Mouse (Mus musculus): ENCODE results near the gene Fam53b.

DNA sequence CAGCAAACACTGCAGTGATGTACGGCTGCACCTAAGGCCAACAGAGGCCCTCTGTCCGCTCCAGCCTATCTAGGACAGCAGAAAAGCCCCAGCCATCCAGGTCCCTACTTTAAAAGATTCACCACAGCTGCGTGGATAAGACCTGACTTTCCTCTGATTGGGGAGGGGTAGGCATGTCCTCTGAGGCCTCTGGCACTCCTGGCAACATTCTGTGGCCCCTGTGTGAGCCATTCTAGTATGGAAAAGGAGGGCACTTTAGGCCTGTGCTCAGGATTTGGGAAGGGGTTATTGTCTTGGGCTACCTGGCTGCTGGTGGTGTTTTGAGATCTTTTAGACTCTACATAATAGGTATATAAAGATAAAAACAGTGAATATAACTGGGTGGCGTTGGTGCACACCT, 147.2 kb downstream of the Fam53b start:
- TF ChIP-seq POLR2A (IDR thresholded peaks at IDR 0.05; ENCODE audit: borderline replicate concordance, control insufficient read depth, low read depth, low read length) (no peak), CTCF (IDR thresholded peaks at IDR 0.05; ENCODE audit: control insufficient read depth, insufficient read depth, low read length) (no peak)
